Mouse (Mus musculus) A20 (cell line): ENCODE results near the gene Parm1.

Experiments
- DNase-seq: peaks from one replicate; pipeline ENCODE4 v3.0.0-alpha.2; 2011; ENCODE audit warnings: low read depth, low spot score

The Parm1 gene

DNA sequence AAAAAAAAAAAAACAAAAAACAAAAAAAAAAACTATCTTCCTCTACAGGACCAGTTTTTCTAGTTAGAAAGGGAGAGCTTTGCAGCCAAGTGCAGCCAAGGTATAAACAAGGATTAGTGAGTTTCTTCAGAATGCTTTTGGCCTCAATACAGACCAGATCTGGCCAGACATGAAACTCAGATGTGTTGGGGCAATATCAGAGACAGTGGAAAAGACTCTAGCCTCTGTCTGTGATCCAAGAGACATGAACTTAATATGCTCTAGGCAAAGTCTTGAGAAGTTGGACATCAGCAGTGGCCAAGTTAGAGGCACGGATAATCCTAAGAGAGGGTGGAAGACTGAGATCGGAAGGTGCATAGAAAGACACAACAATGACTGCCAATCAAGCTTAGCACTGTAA lies 56.8 kb downstream of the Parm1 start:
- DNase-seq: no peak

DNA sequence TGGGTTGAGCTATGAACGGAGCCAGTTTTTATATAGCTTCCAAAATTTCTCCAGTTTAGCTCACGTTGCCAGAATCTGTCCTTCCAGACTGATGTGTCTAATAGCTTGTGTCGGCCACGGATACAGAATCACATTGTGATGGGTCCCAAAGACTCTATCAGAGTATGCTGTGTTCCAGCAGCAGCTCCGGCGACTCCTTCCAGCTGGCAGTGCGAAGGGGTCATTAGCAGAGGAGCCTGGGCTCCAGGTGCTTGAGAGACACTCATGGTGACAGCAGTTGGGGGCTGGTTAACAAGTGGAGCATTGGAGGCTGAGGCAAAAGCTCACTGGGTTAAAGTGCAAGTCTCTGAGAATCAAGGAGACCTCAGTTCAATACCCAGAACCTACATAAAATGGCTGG lies 61.5 kb downstream of the Parm1 start:
- DNase-seq: no peak

DNA sequence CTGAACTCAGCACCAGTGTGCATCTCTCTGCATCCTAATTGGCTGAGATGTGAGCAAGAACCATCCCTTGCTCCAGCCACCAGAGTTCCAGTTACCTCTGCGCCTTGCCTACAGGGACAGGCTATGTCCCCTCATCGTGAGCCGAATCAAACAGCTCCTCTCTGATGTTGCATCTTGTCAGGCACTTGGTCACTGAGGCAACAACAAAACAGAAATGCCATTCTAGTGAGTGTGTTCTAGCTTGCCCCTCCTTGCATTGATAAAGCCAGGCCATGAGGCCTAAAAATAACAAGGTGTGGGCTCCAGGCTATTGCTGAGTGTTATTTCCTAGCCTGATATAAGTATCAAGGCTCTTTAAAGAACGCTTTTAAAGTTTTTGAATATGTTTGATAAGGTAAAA lies 64.4 kb downstream of the Parm1 start:
- no peak for DNase-seq

GRCm38 (mm10) chr5:91586206-91586605 lies 68.8 kb downstream of the Parm1 start:
- no peak for DNase-seq

GRCm38 (mm10) chr5:91594083-91594482 lies 76.7 kb downstream of the Parm1 start:
- DNase-seq: no peak

- no peak for DNase-seq
These were observed 79.8 kb downstream of the Parm1 start for GRCm38 (mm10) chr5:91597216-91597615.

GRCm38 (mm10) chr5:91599801-91600200 lies 82.4 kb downstream of the Parm1 start:
- DNase-seq: no peak

DNA sequence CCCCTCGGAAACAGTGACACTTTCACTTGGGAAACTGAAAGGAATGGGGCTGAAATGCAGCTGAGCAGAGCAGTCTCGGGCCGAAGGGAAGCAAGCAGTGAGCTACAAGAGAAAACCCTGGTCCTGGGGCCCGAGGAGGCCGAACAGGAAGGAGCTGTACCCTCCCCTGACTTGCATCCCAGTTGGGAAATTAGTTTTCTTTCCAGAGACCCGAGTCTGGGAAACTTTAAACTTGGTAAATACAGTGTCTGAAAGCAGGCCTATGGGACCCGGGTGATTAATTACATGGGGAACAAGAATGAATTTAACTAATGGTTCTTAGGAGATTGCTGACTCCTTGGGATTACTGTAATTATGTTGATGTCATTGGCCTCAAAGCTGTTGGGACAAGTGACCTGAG lies 85.9 kb downstream of the Parm1 start:
- no peak for DNase-seq

GRCm38 (mm10) chr5:91603787-91604439 lies 86.5 kb downstream of the Parm1 start:
- no peak for DNase-seq

GRCm38 (mm10) chr5:91607234-91607633 lies 89.8 kb downstream of the Parm1 start:
- DNase-seq: no peak

DNA sequence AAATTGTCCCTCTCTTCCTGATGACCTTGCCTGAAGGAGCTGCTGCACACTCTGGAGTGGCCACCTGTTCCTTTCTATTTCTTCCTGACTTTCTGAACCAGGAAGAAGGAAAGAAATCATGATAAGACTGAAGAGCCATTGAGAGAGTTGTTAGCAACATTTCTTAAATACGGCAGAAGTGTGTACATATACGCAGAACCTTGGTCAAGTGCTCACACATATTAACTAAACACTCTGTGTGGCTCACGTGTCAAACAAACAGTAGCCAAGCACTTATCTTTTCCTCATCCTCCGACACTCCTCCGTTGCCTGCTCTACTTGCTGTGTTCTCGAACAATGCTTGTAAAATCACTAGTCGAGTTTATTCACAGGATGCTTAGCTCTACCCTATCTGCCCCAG lies 90.4 kb downstream of the Parm1 start:
- no peak for DNase-seq

DNA sequence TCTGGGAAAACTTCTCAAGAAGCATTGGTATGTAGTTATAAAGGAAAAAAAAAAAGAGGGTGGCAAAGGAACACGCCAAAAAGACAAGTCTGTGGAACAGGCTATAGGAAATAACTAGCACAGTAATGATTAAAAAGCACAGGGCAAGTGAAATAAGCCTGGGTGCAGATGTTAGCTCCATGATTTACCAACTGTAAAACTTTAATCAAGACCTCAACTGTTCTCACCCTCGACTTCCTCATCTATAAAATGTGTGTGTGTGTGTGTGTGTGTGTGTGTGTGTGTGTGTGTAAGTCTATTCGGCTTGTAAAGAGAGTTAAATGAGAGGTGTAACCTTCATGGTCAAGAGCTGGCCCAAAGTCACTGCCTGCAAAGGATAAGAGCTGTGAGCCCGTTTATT lies 91.6 kb downstream of the Parm1 start:
- DNase-seq: no peak

DNA sequence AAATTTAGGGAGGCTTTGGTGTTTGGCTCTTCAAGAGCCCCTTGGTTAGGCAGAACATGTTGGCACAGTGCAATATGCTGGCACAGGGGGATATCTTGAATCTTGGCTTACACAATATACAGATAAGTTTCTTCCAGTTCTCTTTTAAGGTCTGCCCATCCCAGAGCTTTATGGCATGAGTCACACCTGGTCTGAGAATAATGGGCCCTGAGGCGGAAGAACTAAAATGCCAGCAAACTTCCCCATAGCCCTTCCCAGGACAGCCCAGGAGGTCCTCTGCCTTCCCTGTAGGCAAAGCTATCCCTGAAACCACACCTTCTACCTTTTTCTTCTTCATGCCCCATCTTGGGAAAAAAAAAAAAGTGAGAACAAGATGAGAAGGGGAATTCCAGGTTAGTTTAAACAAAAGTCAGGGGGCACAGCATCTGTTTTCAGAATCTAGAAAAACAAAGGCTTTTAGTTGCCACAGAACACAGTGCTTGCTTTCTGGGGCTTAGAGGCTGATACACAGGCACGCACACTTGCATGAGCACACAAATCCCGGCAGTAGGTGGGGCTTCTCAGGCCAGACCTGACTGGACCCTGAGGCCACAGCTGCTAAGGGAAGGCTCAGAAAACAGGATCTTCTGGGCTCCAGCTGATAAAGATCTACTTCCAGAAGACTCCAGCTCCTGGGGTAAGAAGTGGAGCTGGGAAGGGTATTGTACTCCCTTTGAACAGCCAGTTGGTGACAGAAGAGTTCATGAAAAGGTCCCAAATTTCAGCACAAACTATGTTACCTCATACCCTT lies 92.3 kb downstream of the Parm1 start:
- peak; percentile 45 for DNase-seq

DNA sequence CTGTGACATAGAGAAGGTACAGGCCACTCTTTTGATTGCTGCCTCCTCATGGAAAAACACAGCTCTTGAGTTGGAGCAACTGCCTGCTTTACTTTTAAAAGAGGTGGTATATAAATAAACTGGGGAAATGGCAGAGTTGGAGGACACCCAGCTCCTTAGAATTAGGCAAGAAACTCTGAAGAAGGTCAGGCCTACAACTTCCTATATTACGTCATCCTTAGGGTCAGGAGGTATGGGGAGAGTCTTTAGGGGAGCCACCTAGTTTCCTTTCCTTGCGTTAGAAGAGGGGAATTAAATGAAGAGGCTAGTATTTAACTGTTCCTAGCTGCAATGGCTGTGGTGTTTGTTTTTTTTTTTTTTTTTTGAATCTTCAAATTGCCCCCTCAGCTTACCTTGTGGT lies 93.1 kb downstream of the Parm1 start:
- DNase-seq: no peak

- DNase-seq: no peak
These were observed 94.2 kb downstream of the Parm1 start for GRCm38 (mm10) chr5:91611589-91611988.

DNA sequence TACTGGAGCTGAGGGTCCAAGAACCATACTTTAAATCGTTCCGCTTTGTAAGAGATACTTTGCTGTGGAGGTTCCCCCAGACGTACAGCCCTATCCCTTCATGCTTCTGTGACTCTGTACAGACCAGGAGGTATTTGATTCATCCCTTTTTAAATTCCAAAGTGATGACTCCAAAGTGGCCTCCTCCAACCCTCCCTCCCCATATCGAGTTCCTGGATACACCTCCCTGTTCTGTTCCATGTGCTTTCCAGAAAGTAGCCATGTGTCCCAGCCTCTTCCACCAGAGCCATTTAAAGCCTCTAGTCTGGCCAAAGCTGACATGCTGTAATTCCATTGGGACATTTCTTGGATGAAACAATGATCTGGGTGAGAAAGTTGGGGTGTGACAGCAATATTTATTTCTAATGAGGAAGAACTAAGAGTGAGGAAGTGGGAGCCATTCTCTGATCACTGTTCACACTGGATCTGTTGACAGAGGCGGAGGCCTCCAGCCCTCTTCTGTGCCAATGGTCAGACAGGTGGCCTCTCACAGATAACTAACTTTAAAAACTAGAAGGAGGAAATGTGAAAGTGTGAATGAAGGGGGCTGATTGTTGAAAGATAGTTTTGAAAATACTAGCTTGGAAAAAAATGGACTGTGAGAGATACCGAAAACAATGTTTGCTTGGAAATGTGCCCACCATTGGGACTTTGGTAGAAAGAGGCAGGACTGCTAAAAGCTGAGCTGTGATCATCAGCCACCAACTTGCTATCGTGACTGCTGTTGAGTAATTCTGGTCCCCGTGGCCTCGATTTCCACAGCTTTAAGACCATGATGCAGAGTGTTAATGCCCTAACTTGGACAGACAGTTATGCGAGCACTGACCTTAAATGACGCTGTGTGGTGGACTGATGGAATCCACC lies 100.2 kb downstream of the Parm1 start:
- no peak for DNase-seq

GRCm38 (mm10) chr5:91618661-91619173 lies 101.3 kb downstream of the Parm1 start:
- no peak for DNase-seq

DNA sequence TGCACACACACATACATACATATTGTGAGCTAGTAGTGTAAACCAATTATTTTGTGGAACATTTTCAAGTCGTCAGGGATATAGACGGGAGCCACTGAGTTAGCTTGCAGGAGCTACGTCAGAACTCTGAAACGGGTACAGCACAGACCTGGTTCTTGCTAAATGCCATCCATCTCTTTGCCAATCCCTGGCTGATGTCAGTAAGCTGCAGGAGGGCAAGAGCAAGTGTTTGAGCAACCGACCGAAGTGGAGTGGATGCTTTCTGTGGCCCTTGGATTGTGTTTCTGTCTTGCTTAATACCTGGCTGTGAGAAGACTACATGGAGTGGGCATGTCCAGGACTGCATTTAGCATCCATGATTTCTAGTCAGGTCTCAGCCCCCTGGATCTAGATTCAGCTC lies 103.8 kb downstream of the Parm1 start:
- DNase-seq: no peak

DNA sequence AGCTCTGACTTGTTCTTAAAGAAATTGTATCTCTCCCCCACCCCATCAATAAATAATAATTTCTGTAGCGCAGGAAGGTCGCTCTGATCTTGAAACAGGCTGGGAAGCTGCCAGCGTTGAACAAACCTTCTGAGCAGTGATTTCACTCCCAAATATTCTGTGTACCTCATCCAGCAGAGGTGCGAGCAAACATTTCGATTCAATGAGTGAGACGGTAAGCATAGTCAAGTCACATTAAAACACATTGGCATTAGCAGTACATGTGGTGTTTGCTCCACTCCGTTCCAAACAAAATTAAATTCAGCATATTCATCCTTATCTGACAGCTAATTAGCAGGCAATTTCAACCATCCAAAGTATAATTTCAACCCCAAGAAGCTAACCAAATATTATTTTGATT lies 109.4 kb downstream of the Parm1 start:
- no peak for DNase-seq

DNA sequence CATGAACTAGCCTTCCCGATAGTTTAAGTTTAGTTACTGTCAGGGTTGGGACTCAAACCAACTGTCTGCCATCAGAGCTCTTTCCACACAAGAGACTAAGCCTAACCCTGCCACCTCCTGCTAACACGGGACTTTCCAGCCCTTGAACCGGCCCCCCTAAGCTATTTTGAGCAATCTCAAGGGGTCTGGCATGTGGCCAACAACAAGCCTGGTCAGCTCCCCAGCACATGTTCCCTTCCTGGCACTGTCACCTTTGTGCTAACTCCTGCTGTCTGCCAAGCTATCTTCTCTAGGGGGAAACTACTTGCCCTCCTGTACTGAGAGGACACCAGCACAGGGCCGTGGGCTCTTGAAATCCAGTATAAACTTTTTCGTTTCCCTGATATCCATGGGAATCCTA lies 112.1 kb downstream of the Parm1 start:
- peak; percentile 44 for DNase-seq

- no peak for DNase-seq
These were observed 133.9 kb downstream of the Parm1 start for GRCm38 (mm10) chr5:91651330-91651729.
